Mouse (Mus musculus): ENCODE measurements around the gene Celf6.

Gene Celf6

DNA sequence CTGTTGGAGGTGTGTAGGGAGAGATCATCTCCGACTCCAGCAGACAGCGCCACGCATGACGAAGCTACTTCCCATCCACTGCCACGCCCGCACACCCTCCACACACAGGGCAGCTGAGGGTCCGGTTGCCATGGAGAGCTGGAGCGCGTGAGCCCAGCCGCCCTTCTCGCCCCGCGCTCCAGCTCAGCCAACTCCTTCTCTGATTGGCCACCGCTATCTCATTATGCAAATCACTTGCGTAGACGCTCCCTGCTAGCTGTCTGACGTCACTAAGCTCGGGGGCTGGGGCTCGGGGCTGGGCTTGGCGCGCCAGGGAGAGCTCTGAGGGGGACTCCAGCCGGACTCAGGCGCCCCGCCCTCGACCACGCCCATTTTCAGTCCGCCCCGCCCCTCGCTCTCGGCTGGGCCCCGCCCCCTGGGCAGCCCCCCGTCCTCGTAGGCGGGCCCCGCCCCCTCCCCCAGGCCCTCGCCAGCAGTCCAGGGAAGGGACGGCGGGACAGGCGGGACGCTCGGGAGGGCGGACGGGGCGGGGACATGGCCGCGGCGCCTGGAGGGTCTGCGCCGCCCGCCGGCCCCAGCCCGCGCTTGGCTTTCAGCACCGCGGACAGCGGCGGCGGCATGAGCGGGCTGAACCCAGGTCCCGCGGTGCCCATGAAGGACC lies at the start of gene Celf6:
TSS of gene Celf6 (plus strand) at position 74 of the 661 bp plus-strand sequence.
- peak; percentile 99 for DNase-seq (ENCODE audit: low read depth, low spot score)

GRCm38 (mm10) chr9:59528274-59528673 lies 49.4 kb upstream of the Celf6 start:
- no peak for DNase-seq (ENCODE audit: low read depth, low spot score)

DNA sequence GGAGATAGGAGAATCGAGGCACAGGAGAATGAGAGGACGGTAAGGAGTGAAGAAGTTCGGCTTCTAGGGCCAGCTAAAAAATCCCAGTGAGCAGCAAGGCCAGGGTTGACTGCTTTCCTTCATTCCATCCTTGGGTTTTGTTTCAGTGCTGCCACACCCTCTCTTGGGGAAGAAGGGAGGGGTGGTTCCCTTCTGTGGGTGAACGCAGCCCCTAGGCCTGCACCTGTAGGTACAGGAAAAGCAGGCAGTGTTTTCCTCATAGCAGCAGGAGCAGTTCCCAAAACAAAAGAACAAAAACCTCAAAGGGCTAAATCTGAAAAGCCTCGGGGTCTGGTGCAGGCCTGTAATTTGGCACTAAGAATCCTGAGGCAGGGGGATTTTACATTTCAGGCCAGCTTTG lies 46.1 kb upstream of the Celf6 start:
- DNase-seq (ENCODE audit: low read depth, low spot score) = no peak

GRCm38 (mm10) chr9:59533422-59533821 lies 44.3 kb upstream of the Celf6 start:
- no peak for DNase-seq (ENCODE audit: low read depth, low spot score)

GRCm38 (mm10) chr9:59533889-59534288 lies 43.8 kb upstream of the Celf6 start:
- DNase-seq (ENCODE audit: low read depth, low spot score) = no peak

GRCm38 (mm10) chr9:59537651-59538050 lies 40.1 kb upstream of the Celf6 start:
- DNase-seq (ENCODE audit: low read depth, low spot score) = no peak

DNA sequence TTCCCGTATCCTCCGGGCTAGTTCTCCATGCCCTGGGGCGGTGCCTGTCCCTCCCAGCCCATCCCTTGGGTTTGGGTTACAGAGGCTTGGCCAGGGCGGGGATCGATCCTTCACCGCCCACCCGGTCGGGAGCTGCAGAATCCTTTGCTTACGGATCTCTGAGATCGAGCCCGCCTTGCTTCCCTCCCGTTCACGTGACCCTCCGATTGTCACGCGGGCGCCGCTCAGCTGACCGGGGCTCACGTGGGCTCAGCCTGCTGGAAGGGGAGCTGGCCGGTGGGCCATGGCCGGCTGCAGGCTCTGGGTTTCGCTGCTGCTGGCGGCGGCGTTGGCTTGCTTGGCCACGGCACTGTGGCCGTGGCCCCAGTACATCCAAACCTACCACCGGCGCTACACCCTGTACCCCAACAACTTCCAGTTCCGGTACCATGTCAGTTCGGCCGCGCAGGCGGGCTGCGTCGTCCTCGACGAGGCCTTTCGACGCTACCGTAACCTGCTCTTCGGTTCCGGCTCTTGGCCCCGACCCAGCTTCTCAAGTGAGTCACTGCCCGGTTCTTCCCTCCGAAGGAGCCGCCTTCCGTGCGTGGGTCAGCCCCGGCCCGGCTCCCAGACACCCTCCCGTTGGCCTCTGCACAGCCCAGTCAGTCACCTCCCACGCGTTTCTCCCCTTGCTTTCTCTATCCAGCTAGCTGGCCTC lies 38.1 kb upstream of the Celf6 start, which contains the start of the genes Hexa and Tmem202:
TSS of gene Hexa (plus strand) at position 100 of the 697 bp plus-strand sequence.
TSS of gene Tmem202 (minus strand) at position 407 of the 697 bp plus-strand sequence.
- DNase-seq (ENCODE audit: low read depth, low spot score) = peak; percentile 91

- no peak for DNase-seq (ENCODE audit: low read depth, low spot score)
Measured at GRCm38 (mm10) chr9:59541617-59542016, 36.1 kb upstream of the Celf6 start.

DNA sequence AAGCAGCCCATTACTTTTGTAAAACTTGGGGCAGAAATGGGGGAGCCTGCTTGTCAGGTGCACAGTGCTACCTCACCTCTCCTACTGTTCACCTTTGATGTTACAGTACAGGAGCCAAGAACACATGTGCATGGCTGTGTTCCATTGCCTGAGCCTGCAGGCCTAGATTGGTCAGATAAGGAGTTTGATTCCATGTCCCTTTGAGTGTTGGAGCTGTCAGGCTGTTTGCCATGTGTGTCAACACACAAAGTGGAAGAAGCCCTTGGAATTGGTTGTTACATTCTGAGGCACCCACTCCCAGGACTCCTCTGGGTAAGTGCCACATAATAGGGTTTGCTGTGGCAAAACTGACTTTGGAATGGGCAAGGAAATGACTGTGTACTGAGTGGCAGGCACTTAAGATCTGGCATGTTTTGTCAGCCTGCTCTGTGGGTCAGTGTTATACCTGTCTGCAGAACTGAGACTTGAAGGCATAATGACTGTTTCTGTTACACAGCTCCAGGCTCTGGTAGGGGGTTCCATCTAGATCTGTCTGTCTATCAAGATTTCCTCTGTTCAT lies 34.9 kb upstream of the Celf6 start:
- no peak for DNase-seq (ENCODE audit: low read depth, low spot score)

DNA sequence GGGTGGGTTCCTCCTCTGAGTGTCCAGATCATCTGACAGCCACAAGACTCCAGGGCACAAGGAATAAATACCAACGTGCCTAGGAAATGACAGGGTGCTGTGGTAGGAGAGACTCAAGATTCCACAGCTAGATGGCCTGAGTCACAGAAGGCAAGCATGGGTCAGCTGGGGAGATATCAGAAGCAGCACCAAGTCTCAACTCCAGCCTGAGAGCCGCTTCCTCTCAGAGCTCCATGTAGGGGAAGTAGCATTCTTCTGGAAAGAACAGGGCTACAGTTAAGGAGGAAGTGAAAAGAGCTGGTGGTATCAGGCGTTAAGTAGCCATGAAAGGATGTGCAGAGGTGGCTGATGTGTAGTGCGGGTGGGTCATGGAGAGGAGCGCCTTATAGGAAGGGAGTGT lies 33.0 kb upstream of the Celf6 start:
- DNase-seq (ENCODE audit: low read depth, low spot score) = no peak

DNA sequence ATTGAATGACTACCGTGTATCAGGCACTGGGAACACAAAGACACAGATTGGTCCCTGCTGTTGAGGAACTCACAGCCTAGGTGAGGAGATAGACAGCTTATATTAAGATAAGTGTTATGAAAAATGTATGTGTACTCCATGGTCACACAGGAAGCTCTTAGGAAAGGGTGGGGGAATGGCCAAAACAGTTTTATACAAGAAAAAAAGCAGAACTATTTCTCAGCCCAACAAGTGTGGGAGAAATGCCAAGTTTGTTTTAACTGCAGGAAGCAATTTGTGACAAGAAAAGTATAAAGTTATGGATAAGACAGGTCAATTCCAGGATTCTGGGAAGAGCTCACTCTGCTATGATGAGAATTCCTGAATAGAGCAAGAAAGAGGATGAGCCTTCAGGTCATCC lies 29.8 kb upstream of the Celf6 start:
- DNase-seq (ENCODE audit: low read depth, low spot score) = no peak

DNA sequence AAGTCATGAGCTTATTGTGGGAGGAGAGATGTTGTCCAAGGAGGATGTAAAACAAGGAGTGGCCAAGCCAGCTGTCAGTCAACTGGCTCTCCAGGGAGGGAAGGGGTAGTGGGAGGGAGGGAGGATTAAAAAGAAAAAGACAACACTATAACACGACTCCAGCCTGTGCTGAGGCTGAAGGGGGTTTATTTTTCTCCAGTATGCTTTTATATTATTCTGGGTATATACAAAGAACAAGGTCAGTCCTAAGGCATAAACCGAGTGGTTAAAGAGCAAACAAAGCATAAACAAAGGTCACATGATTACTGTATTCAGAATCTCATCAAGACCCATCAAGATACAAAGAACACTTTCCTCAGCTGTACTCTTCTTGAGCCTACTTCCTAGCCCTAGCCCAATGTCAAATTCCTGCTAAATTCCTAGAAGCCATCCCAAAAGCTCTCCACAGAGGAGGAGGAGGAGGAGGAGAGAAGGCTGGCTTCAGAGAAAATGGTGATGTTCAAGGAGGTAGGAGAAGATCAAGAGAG lies 28.7 kb upstream of the Celf6 start:
- DNase-seq (ENCODE audit: low read depth, low spot score) = no peak

- DNase-seq (ENCODE audit: low read depth, low spot score) = no peak
Measured at GRCm38 (mm10) chr9:59550077-59550476, 27.6 kb upstream of the Celf6 start.

DNA sequence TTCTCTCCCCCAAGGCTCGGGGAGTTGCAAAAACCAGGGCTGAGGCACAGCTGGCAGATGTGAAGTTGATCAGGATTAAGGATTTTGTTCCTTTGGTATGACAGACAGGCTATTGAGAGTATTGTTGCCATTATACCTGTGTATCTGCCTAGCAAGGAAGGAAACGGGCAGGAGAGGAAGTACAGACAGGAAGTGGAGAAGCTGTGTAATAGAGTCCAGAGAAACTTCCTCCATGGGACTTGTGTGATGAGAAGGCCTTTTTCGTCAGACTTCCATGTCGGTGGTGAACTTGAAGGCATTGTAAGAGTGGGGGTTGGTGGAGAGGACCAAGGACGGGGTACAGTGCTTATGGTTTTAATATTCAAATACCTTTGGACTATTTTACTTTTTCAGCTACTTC lies 26.7 kb upstream of the Celf6 start:
- DNase-seq (ENCODE audit: low read depth, low spot score) = no peak

DNA sequence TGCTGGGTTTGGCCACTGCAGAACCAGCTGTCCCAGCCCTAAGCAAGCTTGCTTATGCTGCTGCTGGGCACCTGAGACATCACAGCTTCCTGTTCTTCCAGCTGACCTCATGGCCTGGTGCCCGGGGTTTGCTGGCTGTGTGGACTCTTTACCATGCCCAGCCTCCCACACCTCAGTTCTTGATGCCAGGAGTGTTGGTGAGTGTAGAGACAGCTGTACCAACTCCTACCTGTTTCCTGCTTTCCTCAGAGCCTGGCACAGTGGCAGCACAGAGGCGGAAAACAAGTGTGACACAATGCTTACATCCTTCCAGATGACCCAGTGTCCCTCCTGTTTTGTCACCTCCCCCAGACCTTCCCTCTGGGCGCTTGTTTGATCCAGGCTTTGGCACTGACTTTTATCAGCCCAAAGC lies 26.1 kb upstream of the Celf6 start:
- no peak for DNase-seq (ENCODE audit: low read depth, low spot score)

DNA sequence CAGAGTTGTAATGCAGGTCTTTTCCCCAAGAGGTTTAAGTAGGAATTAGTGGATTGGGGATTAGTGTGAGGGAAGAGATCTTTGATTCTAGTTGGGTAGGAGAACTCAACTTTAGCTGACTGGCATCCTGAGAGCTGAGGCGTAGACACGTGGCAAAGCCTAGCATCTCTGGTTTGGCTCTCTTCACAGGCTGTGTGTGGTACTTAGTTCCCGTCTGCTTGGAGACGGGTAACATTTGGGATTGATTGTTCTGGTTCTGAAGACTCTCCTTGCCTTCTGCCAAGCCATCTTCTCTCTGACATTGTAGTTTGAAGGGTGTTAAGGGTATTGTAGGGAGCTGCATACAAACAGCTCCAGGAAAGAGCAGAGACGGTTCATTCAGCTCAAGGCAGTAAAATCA lies 25.1 kb upstream of the Celf6 start:
- DNase-seq (ENCODE audit: low read depth, low spot score) = no peak

DNA sequence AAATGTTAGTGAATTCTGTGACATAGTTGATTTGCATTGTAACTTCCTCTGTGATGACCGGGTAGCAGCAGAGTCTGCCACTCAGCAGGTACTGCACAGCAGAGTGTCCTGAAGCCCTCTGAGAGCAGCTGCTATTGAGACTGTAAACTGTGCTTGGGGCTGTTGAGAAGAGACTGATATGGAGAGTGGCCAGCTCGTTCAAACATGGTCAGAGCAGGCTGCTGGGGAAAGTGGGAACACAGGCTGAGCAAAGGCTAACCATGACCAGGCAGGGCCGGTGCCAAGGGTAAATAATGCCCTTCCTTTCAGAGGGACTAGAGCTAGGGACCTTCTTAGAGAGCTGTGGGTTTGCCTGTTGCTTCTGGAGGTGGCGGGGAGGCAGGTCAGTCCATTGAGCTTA lies 24.0 kb upstream of the Celf6 start:
- DNase-seq (ENCODE audit: low read depth, low spot score) = no peak

GRCm38 (mm10) chr9:59565600-59565999 lies 12.1 kb upstream of the Celf6 start:
- peak; percentile 72 for DNase-seq (ENCODE audit: low read depth, low spot score)

GRCm38 (mm10) chr9:59567111-59567510 lies 10.6 kb upstream of the Celf6 start:
- peak; percentile 71 for DNase-seq (ENCODE audit: low read depth, low spot score)

DNA sequence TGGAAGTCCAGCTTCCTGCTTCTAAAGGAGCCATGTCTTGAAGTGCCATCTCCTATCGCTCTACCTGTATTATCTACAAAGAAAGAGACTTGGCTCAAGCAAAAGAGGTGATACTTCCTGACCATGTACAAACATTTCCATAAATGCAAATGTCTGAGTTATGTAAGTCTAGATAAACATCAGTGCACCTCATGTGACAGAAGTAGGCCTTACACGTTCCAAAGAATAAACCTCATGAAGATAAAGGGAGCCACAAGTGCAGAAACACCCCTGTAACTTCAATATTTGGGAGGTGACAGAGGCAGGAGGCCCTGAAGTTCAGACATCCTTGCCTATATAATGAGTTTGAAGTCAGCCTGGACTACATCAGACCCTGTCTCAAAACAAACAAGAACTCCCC lies 5.9 kb upstream of the Celf6 start:
- DNase-seq (ENCODE audit: low read depth, low spot score) = no peak

DNA sequence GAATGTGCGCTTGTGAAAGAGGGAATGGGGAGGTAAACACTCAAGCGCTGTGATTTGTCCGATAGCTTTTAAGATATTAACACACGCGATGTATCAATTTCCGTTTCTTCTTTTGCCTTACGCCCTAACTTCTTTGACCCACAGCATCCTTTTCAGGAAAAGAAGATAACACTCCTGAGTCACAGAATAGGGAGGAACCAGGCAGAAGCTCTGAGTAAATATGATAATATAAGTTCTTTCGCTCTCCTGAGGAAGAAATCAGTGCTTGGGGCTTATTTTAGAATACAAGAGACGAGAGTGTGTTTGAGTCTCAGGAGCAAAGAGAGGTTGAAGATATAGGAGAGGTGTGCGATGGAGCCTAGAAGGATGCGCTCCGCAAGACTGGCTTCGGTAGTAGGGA lies 316 bp upstream of the Celf6 start:
- DNase-seq (ENCODE audit: low read depth, low spot score) = no peak

DNA sequence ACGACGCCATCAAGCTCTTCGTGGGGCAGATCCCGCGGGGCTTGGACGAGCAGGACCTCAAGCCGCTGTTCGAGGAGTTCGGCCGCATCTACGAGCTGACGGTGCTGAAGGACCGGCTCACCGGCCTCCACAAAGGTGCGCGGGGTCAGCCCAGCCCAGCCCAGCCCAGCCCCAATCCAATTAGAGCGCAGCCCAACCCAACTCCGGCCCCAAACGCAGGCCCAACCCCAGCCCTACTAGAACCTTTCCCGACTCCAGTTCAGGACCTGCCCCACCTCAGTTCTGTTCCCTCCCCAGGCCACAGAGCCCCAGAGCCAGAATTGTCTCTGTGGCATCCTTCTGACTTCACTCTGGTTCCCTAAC lies 769 bp downstream of the Celf6 start:
- DNase-seq (ENCODE audit: low read depth, low spot score) = no peak

- DNase-seq (ENCODE audit: low read depth, low spot score) = peak; percentile 82
Measured at GRCm38 (mm10) chr9:59584871-59585308, 7.2 kb downstream of the Celf6 start.
